Mouse (Mus musculus) kidney, embryonic 15.5 days (tissue): ENCODE measurements around the gene Elp1. TPM values are rescaled to one million over a fixed set of nuclear protein-coding genes. Genes with fewer than 3 reads are reported as not detected.

ENCODE experiments used
- polyA plus RNA-seq: library from polyadenylated mRNA; unstranded; fragments of >200 nt; fragmentation: Nextera tagmentation; extraction: Ambion mirVana; gene quantifications from 2 replicates; pipeline ENCODE4 v1.2.1, GENCODE M21; 2015

Gene Elp1
- polyA plus RNA-seq, 1 experiment from 2014 or later, result 44.1 TPM

Other genes starting within 250 kb of the Elp1 start
- gene Gm26657, start 62.3 kb downstream of the Elp1 start, polyA plus RNA-seq, result not detected in 2 replicates
- gene Actl7b, start 60.9 kb downstream of the Elp1 start, polyA plus RNA-seq, result not detected in 2 replicates
- 0.10 TPM in 1 of 2 replicates, not detected in the other for gene Actl7a, start 58.9 kb downstream of the Elp1 start, polyA plus RNA-seq
- 19.8 and 20.4 TPM in 2 replicates for gene Fam206a, start within 50 bp of the Elp1 start, polyA plus RNA-seq
- 39.5 and 41.9 TPM in 2 replicates for gene Ctnnal1, start 62.9 kb upstream of the Elp1 start, polyA plus RNA-seq
- gene Tmem245, start 145.1 kb upstream of the Elp1 start, polyA plus RNA-seq, result 10.5 and 11.8 TPM in 2 replicates
- gene Frrs1l, start 188.1 kb upstream of the Elp1 start, polyA plus RNA-seq, result 0.30 and 0.39 TPM in 2 replicates